Mouse (Mus musculus) gastrocnemius, postnatal 36 days (tissue): ENCODE measurements around the gene Zswim3. TPM values are rescaled to one million over a fixed set of nuclear protein-coding genes. Genes with fewer than 3 reads are reported as not detected.

Source experiments
- DNase-seq, 2 experiments: peaks; one replicate each; pipeline ENCODE4 v3.0.0; 2022
- intact Hi-C: fragments of 180-260 bp; cut with DNase I; formaldehyde crosslinking; loops from one replicate; pipeline ENCODE4 v1.15.1; 2025
- long read RNA-seq, 2 experiments: library from polyadenylated mRNA; stranded (forward); transcript quantifications; one replicate each; pipeline ENCODE4 v2.0.0; 2021
- total RNA-seq, 2 experiments: library from RNA; stranded (reverse); gene quantifications; 2 replicates each; pipeline ENCODE4 v1.2.3; 2021

The Zswim3 gene
- total RNA-seq: 1 to 10 TPM; 1.2 TPM
- long read RNA-seq, experiment 1, partial matches to known transcripts: 0 of 1 reads
- long read RNA-seq, experiment 1, other reads (novel, unspliced or antisense): 0 of 1 reads
- long read RNA-seq, experiment 2, partial matches to known transcripts: 0 of 4 reads
- long read RNA-seq, experiment 2, other reads (novel, unspliced or antisense): 4 of 4 reads

DNA sequence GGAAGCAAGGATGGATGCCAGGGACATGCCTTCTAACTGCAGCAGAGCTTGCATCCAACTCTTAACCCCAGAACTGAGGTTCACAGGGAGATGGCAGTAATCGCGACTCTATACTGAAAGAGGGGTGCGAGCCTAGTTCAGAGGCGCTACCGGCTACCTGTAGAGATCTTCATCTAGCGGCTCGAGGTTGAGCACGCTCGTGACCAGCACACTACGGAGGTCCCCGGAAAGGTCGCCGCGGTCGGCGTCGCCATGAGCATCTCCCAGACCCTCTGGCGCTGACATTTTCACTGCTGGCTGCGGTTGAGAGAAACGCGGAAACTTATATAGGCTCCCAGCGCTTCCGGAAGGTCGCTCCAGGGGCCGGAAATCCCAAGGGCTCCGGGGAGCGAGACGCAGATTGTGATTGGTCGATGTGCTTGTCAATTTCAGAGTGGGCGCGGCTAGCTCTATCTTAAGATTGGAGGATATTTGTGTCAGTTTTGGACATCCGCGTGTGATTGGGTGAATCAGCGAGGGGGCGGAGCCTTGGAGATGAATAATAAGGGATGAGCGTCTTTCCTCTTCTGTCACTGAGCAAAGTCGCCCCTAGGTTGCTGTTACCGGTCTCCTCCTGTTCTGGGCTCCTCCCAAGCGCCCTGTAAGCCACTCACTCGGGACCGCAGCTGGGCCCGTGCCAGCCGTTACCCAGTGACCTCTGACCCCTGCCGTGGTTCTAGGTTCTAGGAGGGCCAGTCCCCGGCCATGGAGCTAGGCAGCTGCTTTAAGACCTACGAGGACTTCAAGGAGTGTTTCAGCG is at the start of gene Zswim3, which contains the start of gene Acot8:
Gene Zswim3 (plus strand): TSS at position 566 of the 799 bp plus-strand sequence.
Gene Acot8 (minus strand): TSS at position 350 of the 799 bp plus-strand sequence.
- peak; percentile 94 to 99 for DNase-seq
- intact Hi-C loops: no loop called here

DNA sequence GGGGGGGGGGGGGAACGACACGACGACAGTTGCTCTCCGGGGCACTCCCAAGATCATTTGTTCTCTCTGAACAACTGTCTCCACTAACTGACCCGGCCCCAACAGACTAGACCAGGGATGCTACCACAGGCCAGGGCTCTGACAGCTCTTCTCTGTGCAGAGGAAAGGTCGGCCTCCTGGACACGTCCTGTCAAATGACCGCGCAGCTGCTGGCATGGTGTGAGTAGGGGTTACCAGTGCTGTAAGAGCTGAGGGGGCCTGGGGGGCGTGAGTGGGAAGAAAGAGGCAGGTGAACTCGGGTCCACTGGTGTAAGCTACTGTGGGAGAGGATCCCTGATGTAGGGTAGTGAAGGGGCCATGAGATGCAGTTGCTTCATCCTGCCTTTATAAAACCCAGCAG is 47.1 kb upstream of the Zswim3 start:
- intact Hi-C loops: no loop called here
- no peak for DNase-seq

DNA sequence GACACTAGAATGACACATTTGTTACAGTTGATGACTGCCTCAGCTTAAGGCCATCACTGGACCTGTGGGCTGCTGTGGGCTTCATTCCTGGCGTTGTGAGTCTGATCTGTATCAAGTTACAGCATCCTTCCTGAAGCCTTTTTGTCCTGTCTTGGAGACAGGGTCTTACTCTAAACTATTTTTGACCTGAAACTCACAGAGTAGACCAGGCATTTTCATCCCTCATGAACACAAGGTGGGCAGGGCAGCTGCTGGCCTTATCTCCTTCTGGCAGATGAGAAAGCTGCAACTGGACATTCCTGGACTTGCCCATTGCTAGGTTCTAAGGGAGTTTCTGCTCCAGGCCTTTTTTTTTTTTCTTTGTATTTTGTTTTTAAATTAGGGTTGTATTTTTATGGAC is 46.2 kb upstream of the Zswim3 start:
- no peak for DNase-seq
- intact Hi-C loops: no loop called here

GRCm38 (mm10) chr2:164760059-164760833 is 44.7 kb upstream of the Zswim3 start:
- intact Hi-C loops: no loop called here
- no peak for DNase-seq

DNA sequence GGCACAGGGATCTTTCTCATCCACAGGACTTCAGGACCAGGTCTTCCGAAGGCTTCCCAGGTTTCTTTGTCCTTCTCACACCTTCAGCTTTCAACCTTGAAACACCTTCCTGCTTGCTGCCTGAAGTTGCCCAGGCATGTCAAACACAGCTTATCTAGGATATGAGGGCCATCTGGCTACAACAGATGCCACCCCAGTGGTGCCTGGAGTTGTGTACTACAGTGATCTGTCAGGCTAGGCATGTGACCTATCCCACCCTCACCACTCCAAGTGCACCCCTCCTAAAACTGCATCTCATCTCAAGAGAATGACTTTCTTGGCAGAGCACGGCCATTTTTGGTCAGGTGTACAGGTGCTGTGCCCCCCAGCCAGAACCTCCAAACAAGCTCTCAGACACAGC is 43.4 kb upstream of the Zswim3 start:
- DNase-seq: no peak
- intact Hi-C loops: no loop called here

GRCm38 (mm10) chr2:164761971-164762370 is 42.9 kb upstream of the Zswim3 start:
- intact Hi-C loops: no loop called here
- no peak for DNase-seq

GRCm38 (mm10) chr2:164762593-164762992 is 42.3 kb upstream of the Zswim3 start:
- no peak for DNase-seq
- intact Hi-C loops: no loop called here

GRCm38 (mm10) chr2:164765841-164766240 is 39.1 kb upstream of the Zswim3 start:
- no peak for DNase-seq
- intact Hi-C loops: no loop called here

DNA sequence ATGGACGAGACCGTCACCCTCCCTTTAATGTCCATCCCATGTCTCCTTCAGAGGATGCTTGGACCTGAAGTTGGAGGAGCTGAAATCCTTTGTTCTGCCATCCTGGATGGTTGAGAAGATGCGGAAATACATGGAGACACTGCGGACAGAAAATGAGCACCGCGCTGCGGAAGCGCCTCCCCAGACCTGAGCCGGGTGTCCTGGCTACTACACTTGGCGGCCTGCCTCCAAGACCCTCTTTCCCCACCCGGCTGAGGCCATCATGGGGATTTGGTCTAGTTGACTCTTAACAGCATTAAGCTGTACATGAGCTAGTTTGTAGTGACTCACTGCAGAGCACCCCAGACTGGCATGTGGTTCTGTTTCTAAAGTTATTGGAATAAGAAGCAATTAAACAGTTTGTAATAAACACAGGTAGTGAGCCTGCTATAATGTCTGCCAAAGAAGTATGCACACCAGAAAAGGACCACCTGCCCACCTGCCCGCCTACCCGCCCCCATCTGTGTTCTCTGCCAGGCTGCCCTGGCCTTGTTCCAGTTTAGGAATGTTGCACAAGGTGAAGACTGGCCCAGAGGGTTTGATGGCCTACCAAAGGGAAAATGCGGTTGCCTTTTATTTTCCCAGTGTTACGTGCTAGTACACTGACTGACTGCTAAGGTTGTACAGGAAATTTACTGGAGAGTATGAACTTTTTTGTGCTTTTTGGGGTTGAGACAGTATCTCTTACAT is 36.9 kb upstream of the Zswim3 start:
- intact Hi-C loops: no loop called here
- no peak for DNase-seq

DNA sequence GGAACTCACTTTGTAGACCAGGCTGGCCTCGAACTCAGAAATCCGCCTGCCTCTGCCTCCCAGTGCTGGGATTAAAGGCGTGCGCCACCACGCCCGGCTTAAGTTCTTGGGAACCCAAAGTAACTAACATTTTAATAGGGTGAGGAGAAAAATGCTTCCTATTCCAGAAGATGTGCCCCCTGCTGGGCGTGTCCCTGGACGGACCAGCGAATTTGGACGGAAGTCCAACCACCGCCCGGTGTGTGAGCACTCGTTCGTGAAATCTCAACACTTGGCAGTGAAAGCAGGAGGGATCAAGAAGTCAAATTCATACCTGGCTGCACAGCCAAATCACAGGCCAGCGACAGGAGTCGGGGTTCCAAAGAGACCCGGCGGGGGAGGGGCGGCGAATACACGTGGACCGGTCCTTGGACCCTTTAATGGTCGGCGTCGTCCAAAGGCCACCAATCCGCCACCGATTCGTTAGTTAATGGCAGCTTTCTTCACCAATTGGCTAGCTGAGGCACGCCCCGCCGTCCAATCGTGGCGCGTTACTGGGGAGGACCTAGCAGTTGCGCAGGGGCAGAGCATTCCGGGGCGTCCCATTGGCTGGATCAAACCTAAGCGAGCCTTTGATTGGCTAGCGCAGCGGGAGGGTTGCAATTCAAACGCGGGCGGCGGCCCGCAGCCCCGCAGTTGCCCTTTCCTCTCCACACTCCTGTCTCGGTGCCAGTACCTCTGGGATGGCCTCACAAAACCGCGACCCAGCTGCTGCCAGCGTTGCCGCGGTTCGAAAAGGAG is 35.5 kb upstream of the Zswim3 start, which contains the start of gene Ube2c:
Gene Ube2c (plus strand): TSS at position 641 of the 780 bp plus-strand sequence.
- peak; percentile 96 to 97 for DNase-seq
- intact Hi-C loops: no loop called here

- intact Hi-C loops: no loop called here
- DNase-seq: peak in 1 of 2 experiments; percentile 6
These were observed 34.6 kb upstream of the Zswim3 start for GRCm38 (mm10) chr2:164770279-164770678.

- intact Hi-C loops: no loop called here
These were observed 33.8 kb upstream of the Zswim3 start for GRCm38 (mm10) chr2:164771123-164771522.

GRCm38 (mm10) chr2:164773229-164773988 is 31.5 kb upstream of the Zswim3 start:
- intact Hi-C loops: no loop called here
- DNase-seq: peak in 1 of 2 experiments; percentile 27

More at GRCm38 (mm10) chr2:164771123-164771522, 33.8 kb upstream of the Zswim3 start:
- peak in 1 of 2 experiments; percentile 11 for DNase-seq

GRCm38 (mm10) chr2:164773989-164774364 is 30.9 kb upstream of the Zswim3 start:
- intact Hi-C loops: no loop called here
- DNase-seq: no peak

DNA sequence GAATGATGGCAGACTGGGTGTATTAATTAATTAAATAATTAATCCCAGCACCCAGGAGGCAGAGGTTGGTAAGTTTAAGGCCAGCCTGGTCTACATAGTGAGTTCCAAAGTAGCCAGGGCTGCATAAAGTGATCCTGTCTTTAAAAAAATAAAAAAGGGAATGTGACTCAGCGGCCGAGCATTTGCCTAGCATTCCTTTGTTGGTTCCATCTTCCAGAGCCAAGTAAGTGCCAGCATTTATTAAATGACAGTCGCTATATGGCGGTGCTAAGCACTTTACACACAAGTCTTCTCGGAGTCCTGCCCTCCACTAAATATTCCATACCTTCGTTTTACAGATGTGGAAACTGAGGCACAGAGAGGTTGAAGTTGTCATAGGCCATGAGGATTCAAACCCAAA is 28.8 kb upstream of the Zswim3 start:
- intact Hi-C loops: no loop called here
- DNase-seq: no peak

GRCm38 (mm10) chr2:164776801-164777200 is 28.1 kb upstream of the Zswim3 start:
- intact Hi-C loops: no loop called here
- no peak for DNase-seq

DNA sequence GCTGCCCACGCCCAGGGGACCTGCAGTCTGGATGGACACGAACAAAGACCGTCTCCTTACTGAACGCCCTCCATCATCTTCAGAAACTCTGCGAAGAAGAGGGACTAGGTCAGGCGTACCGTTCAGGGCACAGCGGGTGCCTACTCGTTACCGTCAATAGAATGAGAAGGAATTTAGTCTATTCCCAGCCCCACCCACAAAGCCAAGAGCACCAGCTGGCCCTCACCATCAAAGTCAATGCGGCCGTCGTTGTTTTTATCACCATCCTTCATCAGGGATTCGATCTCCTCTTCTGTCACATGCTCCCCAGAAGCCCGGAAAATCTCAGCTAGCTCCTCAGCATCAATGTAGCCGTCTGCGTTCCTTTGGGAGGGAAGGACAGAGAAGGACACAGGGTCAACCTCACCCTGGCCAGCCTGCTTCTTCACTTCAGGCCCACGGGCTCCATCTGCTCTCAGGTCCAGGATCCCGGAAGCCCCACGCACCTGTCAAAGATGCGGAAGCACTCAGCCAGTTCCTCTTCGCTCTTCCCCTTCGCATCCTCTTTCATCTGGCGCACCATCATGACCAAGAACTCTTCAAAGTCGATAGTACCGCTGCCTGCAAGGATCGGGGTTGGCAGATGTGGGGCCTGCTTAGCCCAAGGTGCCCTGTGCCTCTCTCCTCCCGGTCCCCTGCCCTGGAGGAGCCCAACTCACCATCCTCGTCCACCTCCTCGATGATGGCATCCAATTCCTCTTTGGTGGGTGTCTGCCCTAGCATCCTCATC is 27.5 kb upstream of the Zswim3 start:
- peak in 1 of 2 experiments; percentile 18 for DNase-seq
- intact Hi-C loops: no loop called here

DNA sequence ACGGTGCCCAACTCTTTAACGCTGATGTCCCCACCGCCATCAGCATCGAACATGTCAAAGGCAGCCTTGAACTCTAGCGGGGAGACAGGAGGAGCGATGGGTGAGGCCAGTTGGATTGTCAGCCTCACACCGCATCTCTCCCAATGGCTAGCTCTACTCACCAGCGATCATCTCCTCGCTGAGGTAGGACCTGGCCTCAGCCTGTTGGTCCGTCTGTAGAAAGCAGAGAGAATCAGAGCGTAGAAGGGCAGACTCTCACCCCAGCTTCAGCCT is 26.9 kb upstream of the Zswim3 start:
- DNase-seq: peak in 1 of 2 experiments; percentile 17
- intact Hi-C loops: no loop called here
